Comparison of ENCODE assay signal across 1 mouse cellular context in the genomic region with DNA sequence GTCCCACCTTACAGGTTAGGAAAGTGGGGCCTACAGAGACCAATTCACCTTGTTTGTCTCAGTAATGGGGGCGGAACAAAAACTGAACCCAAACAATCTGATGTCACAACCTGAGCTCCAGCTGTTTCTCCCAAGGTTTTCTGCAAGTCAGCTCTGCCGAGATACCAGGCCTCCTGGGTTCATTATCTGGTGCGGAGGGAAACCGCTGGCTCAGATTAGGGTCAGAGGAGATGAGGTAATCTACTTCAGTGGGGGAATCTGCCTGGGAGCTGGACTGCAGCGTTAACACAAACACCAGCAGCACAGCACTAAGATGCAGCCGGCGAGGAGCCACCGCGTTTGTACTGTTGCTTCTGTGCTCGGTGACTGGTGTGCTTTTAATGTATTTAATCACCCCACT.
TF ChIP-seq lines count a peak whose summit lies in the region.

No protein-coding gene starts in this region.

TF ChIP-seq in MEL, 35 proteins besides CTCF, POLR2A, EP300 and RAD21 (continued from another document):
- TF ChIP-seq E2F4 (IDR thresholded peaks at IDR 0.05; ENCODE audit: borderline replicate concordance, low read depth, low read length) (no peak), HCFC1 (IDR thresholded peaks at IDR 0.05; ENCODE audit: low read depth, low read length) (peak; percentile 50; the same call in 1 of the 2 replicates), KAT2A (conservative IDR thresholded peaks at IDR 0.05; ENCODE audit: low read depth, low read length) (0 out of 2 replicates have a peak, but pooled peaks have one; percentile 32), NRF1 (IDR thresholded peaks at IDR 0.05; ENCODE audit: insufficient read depth, low read depth, low read length, poor library complexity, severe bottlenecking) (no peak), MEF2A (IDR thresholded peaks at IDR 0.05; ENCODE audit: extremely low read depth, insufficient replicate concordance, low read depth, low read length, poor library complexity, severe bottlenecking) (0 out of 2 replicates have a peak, but pooled peaks have one; percentile 56), MYB (IDR thresholded peaks at IDR 0.05; ENCODE audit: low read depth, low read length) (no peak), MYC (IDR thresholded peaks at IDR 0.05; ENCODE audit: low read depth, low read length) (no peak), MAFK (IDR thresholded peaks at IDR 0.05; ENCODE audit: borderline replicate concordance, low read depth, low read length) (peak; percentile 97), BHLHE40 (IDR thresholded peaks at IDR 0.05; ENCODE audit: borderline replicate concordance, low read depth, low read length) (peak; percentile 69; the same call in 1 of the 2 replicates), ZC3H11A (IDR thresholded peaks at IDR 0.05; ENCODE audit: low read depth, low read length) (peak; percentile 69), TAL1 (IDR thresholded peaks at IDR 0.05; ENCODE audit: low read length) (peak; percentile 74)
